In the genomic region with DNA sequence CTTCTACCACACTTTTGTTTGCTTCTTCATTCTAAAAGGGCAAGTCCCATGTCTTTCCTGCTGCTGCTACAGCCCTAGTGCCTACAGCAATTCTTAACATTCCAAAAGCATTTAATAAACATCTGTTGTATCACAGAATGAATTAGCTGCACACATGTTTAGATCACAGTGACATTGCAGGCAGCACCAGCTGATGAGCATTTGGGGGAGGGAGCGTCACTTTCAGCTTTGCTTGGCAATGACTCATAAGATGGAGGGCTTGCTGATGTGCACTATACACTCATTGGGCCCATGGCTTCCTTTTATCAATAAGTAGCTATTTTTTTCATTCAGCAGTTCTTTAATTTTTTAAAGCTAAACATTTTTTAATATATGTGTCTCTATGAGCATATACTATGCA, we compare ENCODE assay signal across 18 mouse cellular contexts. TPM values are rescaled to one million over a fixed set of nuclear protein-coding genes. Genes with fewer than 3 reads are reported as not detected.
DNase-seq lines count a peak whose midpoint lies in the region; ATAC-seq and TF ChIP-seq lines count a peak whose summit lies in the region.
"Had no signal": no experiment of that assay in that cellular context is flagged by ENCODE, and none has a peak within 500 bp of the region (broad histone marks: within the 10 kb centered on the region; RNA-seq: fewer than 3 reads in every experiment).

No protein-coding gene starts in this region.

- no peak overlapping the region for H3K9ac ChIP-seq in lung, embryonic 16.5 days (ENCODE audit: low read length)
- H3K9ac ChIP-seq in MEL (ENCODE audit: control insufficient read depth, low read depth, low read length, poor library complexity, severe bottlenecking), result no peak overlapping the region
- H3K9ac ChIP-seq: embryonic facial prominence, embryonic 12.5 days; heart, embryonic 15.5 days; limb, embryonic 13.5 days; liver, embryonic 15.5 days; neural tube, embryonic 13.5 days had no signal

- WGBS in lung, embryonic 16.5 days, result 40% methylated on average over 1 of the region's 1 CpGs

- TF ChIP-seq RAD21 in MEL (IDR thresholded peaks at IDR 0.05; ENCODE audit: low read depth, low read length), result no peak

- TF ChIP-seq POLR2A in MEL (IDR thresholded peaks at IDR 0.05; ENCODE audit: control insufficient read depth in 1 of 2, insufficient read depth in 1 of 2, low read depth in 1 of 2, low read length in 2 of 2, poor library complexity in 1 of 2), result no peak

- no peak for TF ChIP-seq EP300 in MEL (IDR thresholded peaks at IDR 0.05; ENCODE audit: low read depth in 1 of 2, low read length in 2 of 2)

- peak; percentile 17 for DNase-seq in adrenal gland, adult 2 months
- DNase-seq in adrenal gland, postnatal 14 days, result no peak
- no peak for DNase-seq in lung, postnatal 36 days
- peak; percentile 58 for DNase-seq in MEL (ENCODE audit: low read depth, low spot score)
- DNase-seq in induced T-regulatory cell, adult 2 months (ENCODE audit: low read depth), result peak; percentile 17
- no peak for DNase-seq in layer of hippocampus, adult 11-12 months (ENCODE audit: low spot score)
- no peak for DNase-seq in left cerebral cortex, postnatal 36 days (ENCODE audit: low spot score in 2 of 2)
- DNase-seq: B cell, adult 2 months; cerebellum, adult 18-20 months; thymus, postnatal 14 days had no signal

- H3K27me3 ChIP-seq in lung, embryonic 16.5 days (ENCODE audit: control insufficient read depth, insufficient read depth, low read depth, low read length), result no peaks in the 10 kb centered on the region
- H3K27me3 ChIP-seq in MEL (ENCODE audit: control insufficient read depth in 1 of 2, insufficient read depth in 2 of 2, low read length in 2 of 2), result no peaks in the 10 kb centered on the region
- H3K27me3 ChIP-seq: embryonic facial prominence, embryonic 12.5 days; heart, embryonic 15.5 days; limb, embryonic 13.5 days; liver, embryonic 15.5 days; neural tube, embryonic 13.5 days had no signal

- H3K9me3 ChIP-seq in lung, embryonic 16.5 days (ENCODE audit: control insufficient read depth, low read length), result no peaks in the 10 kb centered on the region
- H3K9me3 ChIP-seq in MEL (replicated peaks; ENCODE audit: insufficient read depth, low read length), result no peaks in the 10 kb centered on the region
- H3K9me3 ChIP-seq: embryonic facial prominence, embryonic 12.5 days; forebrain, embryonic 10.5 days; heart, embryonic 15.5 days; limb, embryonic 13.5 days; liver, embryonic 15.5 days; neural tube, embryonic 13.5 days had no signal

- intact Hi-C loops in left cerebral cortex, postnatal 36 days (cut with DNase I), result no loop called here

- H3K27ac ChIP-seq in lung, embryonic 16.5 days (ENCODE audit: low read length), result no peak overlapping the region
- H3K27ac ChIP-seq in MEL (ENCODE audit: control insufficient read depth, low read depth, low read length), result no peak overlapping the region
- H3K27ac ChIP-seq: embryonic facial prominence, embryonic 12.5 days; forebrain, embryonic 10.5 days; heart, embryonic 15.5 days; left cerebral cortex, adult 2 months; limb, embryonic 13.5 days; liver, embryonic 15.5 days; neural tube, embryonic 13.5 days had no signal

- no peak for TF ChIP-seq CTCF in MEL (IDR thresholded peaks at IDR 0.05 in 2 of 3, conservative IDR thresholded peaks at IDR 0.05 in 1 of 3; ENCODE audit: control insufficient read depth in 1 of 3, insufficient read depth in 1 of 3, low read depth in 2 of 3, low read length in 3 of 3, poor library complexity in 1 of 3, severe bottlenecking in 1 of 3)

- no peaks in the 10 kb centered on the region for H3K4me1 ChIP-seq in lung, embryonic 16.5 days (replicated peaks; ENCODE audit: control insufficient read depth, insufficient read depth, low read length)
- peaks cover 6 to 15% of the 10 kb centered on the region in 2 experiments for H3K4me1 ChIP-seq in MEL (ENCODE audit: control insufficient read depth in 1 of 2, insufficient read depth in 2 of 2, low read length in 2 of 2)
- H3K4me1 ChIP-seq: embryonic facial prominence, embryonic 12.5 days; forebrain, embryonic 10.5 days; heart, embryonic 15.5 days; limb, embryonic 13.5 days; liver, embryonic 15.5 days; neural tube, embryonic 13.5 days had no signal

- ATAC-seq in lung, embryonic 16.5 days (ENCODE audit: low read depth), result 0 out of 2 replicates have a peak, but pooled peaks have one; percentile 54

- no peaks in the 10 kb centered on the region for H3K36me3 ChIP-seq in lung, embryonic 16.5 days (ENCODE audit: control insufficient read depth, insufficient read depth, low read length)
- H3K36me3 ChIP-seq in MEL (ENCODE audit: control insufficient read depth in 1 of 2, insufficient read depth in 2 of 2, low read length in 2 of 2), result peaks cover 0 to 17% of the 10 kb centered on the region in 2 experiments; a peak in 2 of 4 replicates
- H3K36me3 ChIP-seq: heart, embryonic 15.5 days; liver, embryonic 15.5 days had no signal

- no peak overlapping the region for H3K4me2 ChIP-seq in lung, embryonic 16.5 days (ENCODE audit: low read depth, low read length)
- H3K4me2 ChIP-seq: embryonic facial prominence, embryonic 12.5 days; heart, embryonic 15.5 days; limb, embryonic 13.5 days; liver, embryonic 15.5 days; neural tube, embryonic 13.5 days had no signal

- no peak overlapping the region for H3K4me3 ChIP-seq in lung, embryonic 16.5 days (ENCODE audit: low read length)
- H3K4me3 ChIP-seq in MEL (ENCODE audit: control insufficient read depth in 1 of 2, insufficient read depth in 1 of 2, low read depth in 2 of 2, low read length in 2 of 2), result no peak overlapping the region
- H3K4me3 ChIP-seq: embryonic facial prominence, embryonic 12.5 days; forebrain, embryonic 10.5 days; heart, embryonic 15.5 days; left cerebral cortex, adult 2 months; limb, embryonic 13.5 days; liver, embryonic 15.5 days; neural tube, embryonic 13.5 days had no signal

- no peaks in the 10 kb centered on the region for H3K79me2 ChIP-seq in MEL (ENCODE audit: control insufficient read depth, insufficient read depth, low read length, poor library complexity)

TF ChIP-seq in MEL, 35 proteins besides CTCF, POLR2A, EP300 and RAD21:
- no peak for TF ChIP-seq HCFC1 (IDR thresholded peaks at IDR 0.05; ENCODE audit: low read depth, low read length)
- peak; percentile 45; the same call in 1 of the 2 replicates for TF ChIP-seq ETS1 (IDR thresholded peaks at IDR 0.05; ENCODE audit: low read depth, low read length)
TF ChIP-seq in MEL: peak in this region for 1.

RNA-seq across cellular contexts. Expression of a gene that starts 30.4 kb away (rescaled TPM):
- 10 to 100 TPM; 38.3 to 39.4 TPM for total RNA-seq in adrenal gland, adult 2 months (2021)
- polyA plus RNA-seq in adrenal gland, adult 2 months (2012; rRNA removed), result 2.6 and 3.0 TPM in 2 replicates
- 27.0 and 31.1 TPM in 2 replicates for total RNA-seq in adrenal gland, postnatal 14 days (2021)
- 39.6 and 39.8 TPM in 2 replicates for polyA plus RNA-seq in lung, embryonic 16.5 days (2015; fragmentation: Nextera tagmentation; extraction: Ambion mirVana)
- 24.4 and 28.9 TPM in 2 replicates for total RNA-seq in MEL (2012; rRNA removed)
- 10 to 100 TPM; 20.6 to 92.0 TPM for polyA plus RNA-seq in MEL (2012; ENCODE audit: insufficient read depth in 1 of 2, insufficient read length in 2 of 2, low read depth in 1 of 2, low replicate concordance in 2 of 2, missing spikeins in 1 of 2)
- 10 to 100 TPM; 40.5 to 42.1 TPM for total RNA-seq in left cerebral cortex, postnatal 36 days (2021)

RNA-seq across cellular contexts. Expression of a gene that starts 32.1 kb away (rescaled TPM):
- total RNA-seq in adrenal gland, adult 2 months (2021), result 10 to 100 TPM; 12.9 to 24.7 TPM
- polyA plus RNA-seq in adrenal gland, adult 2 months (2012; rRNA removed), result 13.8 and 14.0 TPM in 2 replicates
- total RNA-seq in adrenal gland, postnatal 14 days (2021), result 29.4 and 47.2 TPM in 2 replicates
- polyA plus RNA-seq in lung, embryonic 16.5 days (2015; fragmentation: Nextera tagmentation; extraction: Ambion mirVana), result 24.0 and 25.3 TPM in 2 replicates
- 4.2 and 6.4 TPM in 2 replicates for total RNA-seq in MEL (2012; rRNA removed)
- polyA plus RNA-seq in MEL (2012; ENCODE audit: insufficient read depth in 1 of 2, insufficient read length in 2 of 2, low read depth in 1 of 2, low replicate concordance in 2 of 2, missing spikeins in 1 of 2), result 10 to 100 TPM in 1 of 2 experiments, not detected in 1; 19.2 TPM
- 10 to 100 TPM; 80.1 to 93.9 TPM for total RNA-seq in left cerebral cortex, postnatal 36 days (2021)

Comparison
In these comparisons a context has a peak if more than half of its experiments do, and no peak if none do; other contexts are left out.
1. DNase-seq: peak in adrenal gland, adult 2 months (single experiment), MEL (single experiment) and induced T-regulatory cell, adult 2 months (single experiment); none in adrenal gland, postnatal 14 days (single experiment), lung, postnatal 36 days (single experiment), layer of hippocampus, adult 11-12 months (single experiment) and left cerebral cortex, postnatal 36 days (0 of 2).